Mouse (Mus musculus) liver, embryonic 14.5 days (tissue): ENCODE measurements around the gene Abhd13.

Source experiments
- CTCF ChIP-seq: IDR thresholded peaks from 2 replicates; pipeline ENCODE4 v1.5.1; 2016; ENCODE audit warnings: antibody characterized with exemption, low read depth, control low read depth
- EP300 ChIP-seq: IDR thresholded peaks from 2 replicates; pipeline ENCODE4 v1.6.1; 2016; ENCODE audit warnings: antibody characterized with exemption, low read depth

GRCm38 (mm10) chr8:9978475-9979230 lies 1.1 kb downstream of the Abhd13 start:
- TF ChIP-seq CTCF, result no peak
- no peak for TF ChIP-seq EP300
